Mouse (Mus musculus) T-cell, adult 66 days (primary cell): Measurements from ENCODE around the gene Slc4a1. TPM values are rescaled to one million over a fixed set of nuclear protein-coding genes. Genes with fewer than 3 reads are reported as not detected.

Source experiments
- total RNA-seq, 2 experiments: library from RNA; stranded (reverse); gene quantifications; 3 replicates in 1 of 2; 4 replicates in 1 of 2; pipeline ENCODE4 v1.2.4; 2023

The Slc4a1 gene
- not detected for total RNA-seq

GRCm38 (mm10) chr11:102366103-102366502, at the start of gene Slc4a1:
Gene Slc4a1 (minus strand): TSS chr11:102366203.

GRCm38 (mm10) chr11:102407834-102408215, 41.8 kb upstream of the Slc4a1 start, which contains the start of gene Slc25a39:
Gene Slc25a39 (minus strand): TSS chr11:102407946.

DNA sequence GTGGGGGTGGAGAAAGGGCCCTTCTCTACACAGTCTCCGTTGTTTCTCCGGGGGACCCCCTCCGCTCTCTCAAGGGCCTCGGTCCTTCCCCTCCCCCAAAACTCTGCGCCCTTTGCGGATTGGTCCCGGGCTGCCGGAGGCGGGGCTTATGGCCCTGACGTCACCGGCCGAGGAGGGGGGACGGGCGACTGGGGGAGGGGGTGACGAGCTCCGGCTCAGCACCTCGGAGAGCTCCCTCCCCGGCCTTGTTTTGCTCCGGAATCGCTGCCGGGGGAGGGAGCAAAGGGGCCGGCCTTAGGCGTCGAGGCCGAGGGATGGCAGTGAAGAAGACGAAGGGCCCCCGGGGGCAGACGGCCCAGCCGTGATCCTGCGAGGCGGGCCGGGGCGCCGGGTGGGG, 27.2 kb upstream of the Slc4a1 start, which contains the start of gene Rundc3a:
Gene Rundc3a (plus strand): TSS at position 166 of the 397 bp plus-strand sequence.

GRCm38 (mm10) chr11:102319410-102319792, 46.6 kb downstream of the Slc4a1 start, which contains the start of gene Ubtf:
Gene Ubtf (minus strand): TSS chr11:102319742.

Other genes starting within 250 kb of the Slc4a1 start
- not detected for gene Nags, start 220.7 kb downstream of the Slc4a1 start, total RNA-seq
- 1 to 10 TPM; 5.9 to 7.2 TPM for gene Tmem101, start 209.8 kb downstream of the Slc4a1 start, total RNA-seq
- 10 to 100 TPM; 48.9 to 53.5 TPM for gene Lsm12, start 180.9 kb downstream of the Slc4a1 start, total RNA-seq
- gene G6pc3, start 176.6 kb downstream of the Slc4a1 start, total RNA-seq = 10 to 100 TPM; 28.1 to 34.6 TPM
- 10 to 100 TPM; 79.2 to 91.2 TPM for gene Hdac5, start 136.0 kb downstream of the Slc4a1 start, total RNA-seq
- gene BC030867, start 117.3 kb downstream of the Slc4a1 start, total RNA-seq = 1 to 10 TPM in 1 of 2 experiments, under 1 TPM in 1; 0.83 to 1.7 TPM
- not detected for gene Asb16, start 97.5 kb downstream of the Slc4a1 start, total RNA-seq
- gene Tmub2, start 81.3 kb downstream of the Slc4a1 start, total RNA-seq = 10 to 100 TPM; 38.6 TPM
- 10 to 100 TPM; 85.1 to 88.2 TPM for gene Atxn7l3, start 69.6 kb downstream of the Slc4a1 start, total RNA-seq
- gene Ubtf, start 46.5 kb downstream of the Slc4a1 start, total RNA-seq = 100 to 1,000 TPM; 142 to 153 TPM
- gene Rundc3a, start 27.2 kb upstream of the Slc4a1 start, total RNA-seq = 1 to 10 TPM; 5.2 to 6.9 TPM
- gene Slc25a39, start 41.7 kb upstream of the Slc4a1 start, total RNA-seq = 10 to 100 TPM; 29.1 to 29.5 TPM
- gene Grn, start 64.1 kb upstream of the Slc4a1 start, total RNA-seq = 10 to 100 TPM; 14.8 to 23.8 TPM
- gene Fam171a2, start 81.5 kb upstream of the Slc4a1 start, total RNA-seq = 1 to 10 TPM in 1 of 2 experiments, not detected in 1; 1.5 TPM
- 10 to 100 TPM; 15.2 to 24.0 TPM for gene Itga2b, start 103.9 kb upstream of the Slc4a1 start, total RNA-seq
- 10 to 100 TPM; 54.3 to 61.2 TPM for gene Gpatch8, start 190.2 kb upstream of the Slc4a1 start, total RNA-seq
- not detected for gene Gm11627, start 213.3 kb upstream of the Slc4a1 start, total RNA-seq
- gene Fzd2, start 238.2 kb upstream of the Slc4a1 start, total RNA-seq = not detected